Mouse (Mus musculus): ENCODE measurements around the gene Atp1a2. TPM values are rescaled to one million over a fixed set of nuclear protein-coding genes. Genes with fewer than 3 reads are reported as not detected.

The Atp1a2 gene
- polyA plus RNA-seq, 1 experiment from 2014 or later, result 17.6 TPM

DNA sequence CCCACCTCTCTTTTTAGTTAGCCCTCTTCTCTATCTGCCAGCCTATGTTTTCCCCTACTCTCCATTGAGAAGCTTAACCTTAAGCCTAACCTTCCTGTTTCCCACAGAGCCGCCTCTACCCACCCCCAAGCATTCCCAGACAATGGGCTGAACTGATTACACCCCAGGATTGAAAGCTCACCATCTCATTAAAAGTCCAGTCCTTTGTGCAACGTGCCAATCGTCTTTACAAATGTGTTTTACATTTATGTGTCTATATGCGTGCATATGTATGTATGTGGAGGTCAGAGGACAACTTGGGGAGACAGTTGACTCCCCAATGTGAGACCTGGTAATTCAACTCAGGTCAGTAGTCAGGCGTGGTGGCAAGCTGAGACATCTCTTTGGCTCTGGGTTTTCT is 25.4 kb upstream of the Atp1a2 start:
- Histone ChIP-seq H3K4me1 (peaks cover 57% of the 10 kb centered on the region), H3K36me3 (ENCODE audit: poor library complexity, severe bottlenecking) (peaks cover 41% of the 10 kb centered on the region), H3K9ac (peak overlapping the region; percentile 37), H3K27me3 (peaks cover 19% of the 10 kb centered on the region), H3K4me2 (no peak overlapping the region), H3K9me3 (replicated peaks) (no peaks in the 10 kb centered on the region), H3K27ac (peak overlapping the region; percentile 40), H3K4me3 (no peak overlapping the region)
- WGBS, result 11% methylated on average over 5 of the region's 5 CpGs
- no peak for ATAC-seq

DNA sequence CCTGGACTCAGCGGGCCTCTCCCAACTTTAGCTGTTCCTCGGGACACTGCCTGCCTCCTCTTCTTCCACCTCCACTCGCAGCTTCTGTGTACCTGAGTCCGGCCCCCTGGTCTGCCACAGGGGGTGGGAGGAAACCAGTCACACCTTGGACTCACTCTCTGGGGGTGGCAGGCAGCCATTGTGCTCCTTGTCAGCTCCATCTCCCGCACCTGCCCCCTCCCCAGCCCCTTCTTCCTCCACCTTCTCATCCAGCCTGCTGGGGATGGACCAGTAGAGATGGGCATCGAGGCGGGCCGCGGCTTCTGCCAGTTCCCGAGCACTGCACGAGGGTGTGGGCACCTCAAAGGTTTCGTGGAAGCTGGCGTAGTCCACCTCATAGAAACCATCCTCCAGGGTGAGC is 24.9 kb upstream of the Atp1a2 start:
- ATAC-seq, result no peak
- Histone ChIP-seq H3K27ac (0 out of 2 replicates have a peak overlapping the region, but pooled peaks have one; percentile 6), H3K9ac (peak overlapping the region; percentile 8; the same call in 1 of the 2 replicates), H3K27me3 (peaks cover 19% of the 10 kb centered on the region), H3K9me3 (replicated peaks) (no peaks in the 10 kb centered on the region), H3K4me1 (peaks cover 62% of the 10 kb centered on the region), H3K4me2 (no peak overlapping the region), H3K36me3 (ENCODE audit: poor library complexity, severe bottlenecking) (peaks cover 47% of the 10 kb centered on the region), H3K4me3 (no peak overlapping the region)
- whole genome bisulfite sequencing, result 50% methylated on average over 13 of the region's 13 CpGs

DNA sequence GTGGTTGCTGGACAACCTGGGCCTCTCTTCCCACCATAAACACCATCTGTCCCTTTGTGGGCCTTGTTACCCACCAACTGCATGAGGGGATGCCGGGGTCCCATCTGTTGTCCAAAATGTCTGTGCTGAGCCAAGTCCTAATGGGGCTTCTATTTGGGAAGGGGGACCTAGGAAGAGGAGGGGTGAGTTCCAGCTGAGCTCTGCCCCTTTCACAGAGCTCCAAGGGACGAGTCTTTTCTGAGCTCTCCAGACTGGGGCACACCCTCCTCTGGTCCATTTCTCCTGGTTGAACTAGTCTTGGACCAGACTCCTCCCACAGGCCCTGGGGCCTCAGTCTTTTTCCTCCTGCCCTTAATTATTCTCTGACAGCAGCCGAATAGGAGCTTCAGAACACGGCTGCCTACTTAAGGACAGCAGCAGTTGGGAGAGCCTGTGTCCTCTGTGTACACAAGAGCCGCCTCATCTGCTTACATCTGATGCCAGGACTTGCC is 22.1 kb upstream of the Atp1a2 start:
- Histone ChIP-seq H3K27ac (peak overlapping the region; percentile 89), H3K4me1 (peaks cover 87% of the 10 kb centered on the region), H3K4me3 (no peak overlapping the region), H3K27me3 (no peaks in the 10 kb centered on the region), H3K9ac (no peak overlapping the region), H3K9me3 (replicated peaks) (no peaks in the 10 kb centered on the region), H3K4me2 (no peak overlapping the region), H3K36me3 (ENCODE audit: poor library complexity, severe bottlenecking) (peaks cover 68% of the 10 kb centered on the region)
- 17% methylated on average over 5 of the region's 5 CpGs for WGBS
- peak; percentile 64 for ATAC-seq

GRCm38 (mm10) chr1:172319346-172319745 is 21.5 kb upstream of the Atp1a2 start:
- Histone ChIP-seq H3K27me3 (no peaks in the 10 kb centered on the region), H3K36me3 (ENCODE audit: poor library complexity, severe bottlenecking) (peaks cover 68% of the 10 kb centered on the region), H3K9me3 (replicated peaks) (no peaks in the 10 kb centered on the region), H3K9ac (peak overlapping the region; percentile 43; the same call in 1 of the 2 replicates), H3K4me1 (peaks cover 93% of the 10 kb centered on the region), H3K4me2 (no peak overlapping the region), H3K27ac (peak overlapping the region; percentile 89), H3K4me3 (no peak overlapping the region)
- ATAC-seq, result no peak
- 81% methylated on average over 7 of the region's 7 CpGs for WGBS

GRCm38 (mm10) chr1:172318424-172319035 is 20.7 kb upstream of the Atp1a2 start:
- peak overlapping the region; percentile 89 for H3K27ac ChIP-seq
- peaks cover 95% of the 10 kb centered on the region for H3K4me1 ChIP-seq
- 79% methylated on average over 19 of the region's 19 CpGs for WGBS
- peaks cover 68% of the 10 kb centered on the region for H3K36me3 ChIP-seq (ENCODE audit: poor library complexity, severe bottlenecking)
- peak overlapping the region; percentile 18 for H3K4me2 ChIP-seq
- no peaks in the 10 kb centered on the region for H3K27me3 ChIP-seq
- H3K9ac ChIP-seq, result peak overlapping the region; percentile 37; the same call in 1 of the 2 replicates
- no peaks in the 10 kb centered on the region for H3K9me3 ChIP-seq (replicated peaks)
- H3K4me3 ChIP-seq, result no peak overlapping the region
- no peak for ATAC-seq

GRCm38 (mm10) chr1:172317946-172318345 is 20.1 kb upstream of the Atp1a2 start:
- H3K27ac ChIP-seq, result peak overlapping the region; percentile 89
- peaks cover 68% of the 10 kb centered on the region for H3K36me3 ChIP-seq (ENCODE audit: poor library complexity, severe bottlenecking)
- H3K4me1 ChIP-seq, result peaks cover 95% of the 10 kb centered on the region
- H3K4me3 ChIP-seq, result no peak overlapping the region
- H3K27me3 ChIP-seq, result no peaks in the 10 kb centered on the region
- no peaks in the 10 kb centered on the region for H3K9me3 ChIP-seq (replicated peaks)
- H3K4me2 ChIP-seq, result peak overlapping the region; percentile 18
- H3K9ac ChIP-seq, result peak overlapping the region; percentile 37; the same call in 1 of the 2 replicates
- ATAC-seq, result no peak
- 59% methylated on average over 15 of the region's 15 CpGs for WGBS

GRCm38 (mm10) chr1:172317431-172317830 is 19.6 kb upstream of the Atp1a2 start:
- WGBS, result 64% methylated on average over 18 of the region's 18 CpGs
- Histone ChIP-seq H3K9me3 (replicated peaks) (no peaks in the 10 kb centered on the region), H3K4me3 (no peak overlapping the region), H3K4me2 (peak overlapping the region; percentile 18; the same call in 1 of the 2 replicates), H3K4me1 (peaks cover 94% of the 10 kb centered on the region), H3K27me3 (no peaks in the 10 kb centered on the region), H3K9ac (0 out of 2 replicates have a peak overlapping the region, but pooled peaks have one; percentile 37), H3K27ac (peak overlapping the region; percentile 89), H3K36me3 (ENCODE audit: poor library complexity, severe bottlenecking) (peaks cover 67% of the 10 kb centered on the region)
- no peak for ATAC-seq

DNA sequence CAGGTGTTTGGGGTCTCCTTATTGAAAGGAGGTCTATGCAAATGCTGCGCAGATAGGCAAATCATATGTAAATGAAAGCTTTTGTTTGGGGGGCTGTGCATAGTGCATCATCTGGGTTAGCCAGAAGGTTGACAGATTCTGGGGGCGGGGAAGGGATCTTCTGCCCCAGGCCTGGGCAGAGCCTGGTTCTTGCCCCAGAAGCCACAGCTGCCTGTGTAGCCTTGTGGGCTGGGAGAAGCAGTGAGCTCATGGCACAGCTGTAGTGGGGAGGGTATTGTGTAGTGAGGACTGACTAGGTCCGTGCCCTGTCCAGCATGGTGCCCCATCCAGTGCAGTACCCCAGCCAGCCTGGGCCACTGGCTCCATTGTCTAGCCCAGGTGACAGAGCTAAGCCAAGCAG is 17.0 kb upstream of the Atp1a2 start:
- Histone ChIP-seq H3K4me1 (peaks cover 94% of the 10 kb centered on the region), H3K9ac (peak overlapping the region; percentile 54)

DNA sequence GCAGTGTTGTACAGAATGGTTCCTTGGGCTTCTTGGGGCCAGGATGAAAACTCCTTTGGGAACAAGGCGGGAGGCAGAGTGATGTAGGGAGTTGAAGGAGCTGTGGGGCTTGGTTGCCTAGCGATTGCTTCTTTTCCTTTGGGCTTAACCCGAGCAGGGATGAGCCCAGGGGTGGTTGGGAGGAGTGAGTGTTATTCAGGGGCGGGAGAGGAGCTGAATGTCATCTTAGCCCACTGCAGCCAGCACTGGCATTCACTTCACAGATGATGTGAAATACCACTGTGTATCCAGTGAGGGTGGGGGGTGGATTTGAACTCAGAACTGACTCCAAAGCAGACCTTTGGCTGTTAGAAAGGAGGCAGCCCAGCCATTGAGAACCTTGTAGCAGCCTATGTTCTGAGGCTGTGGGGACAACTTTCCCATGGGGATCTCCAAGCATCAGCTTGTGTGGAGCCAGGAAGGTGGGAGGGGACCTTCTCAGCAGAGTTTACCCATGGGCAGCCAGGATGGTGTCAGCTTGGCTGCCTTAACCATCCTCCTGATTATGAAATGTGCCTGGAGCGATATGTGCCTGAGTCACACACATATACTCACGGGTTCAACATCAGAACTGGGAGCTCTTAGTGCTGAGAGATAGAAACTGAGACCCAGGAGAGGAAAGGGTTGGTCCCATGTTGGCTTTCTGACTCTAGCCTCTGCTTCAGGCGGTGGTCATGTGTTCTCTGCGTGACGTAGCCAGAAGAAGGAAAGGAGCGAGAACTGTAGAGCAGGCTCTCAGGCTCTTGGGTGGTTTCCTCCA is 15.9 kb upstream of the Atp1a2 start:
- Histone ChIP-seq H3K4me2 (peak overlapping the region; percentile 83), H3K4me3 (peak overlapping the region; percentile 68), H3K9me3 (replicated peaks) (no peaks in the 10 kb centered on the region), H3K4me1 (peaks cover 93% of the 10 kb centered on the region), H3K27me3 (no peaks in the 10 kb centered on the region), H3K9ac (peak overlapping the region; percentile 87), H3K27ac (peak overlapping the region; percentile 94), H3K36me3 (ENCODE audit: poor library complexity, severe bottlenecking) (peaks cover 32% of the 10 kb centered on the region)
- ATAC-seq, result no peak
- 57% methylated on average over 10 of the region's 10 CpGs for WGBS

More for the DNA sequence above, 17.0 kb upstream of the Atp1a2 start:
- peak; percentile 45 for ATAC-seq
- Histone ChIP-seq H3K4me3 (peak overlapping the region; percentile 68), H3K27ac (peak overlapping the region; percentile 94), H3K4me2 (peak overlapping the region; percentile 83), H3K27me3 (no peaks in the 10 kb centered on the region), H3K36me3 (ENCODE audit: poor library complexity, severe bottlenecking) (peaks cover 42% of the 10 kb centered on the region), H3K9me3 (replicated peaks) (no peaks in the 10 kb centered on the region)
- WGBS, result 25% methylated on average over 3 of the region's 3 CpGs

DNA sequence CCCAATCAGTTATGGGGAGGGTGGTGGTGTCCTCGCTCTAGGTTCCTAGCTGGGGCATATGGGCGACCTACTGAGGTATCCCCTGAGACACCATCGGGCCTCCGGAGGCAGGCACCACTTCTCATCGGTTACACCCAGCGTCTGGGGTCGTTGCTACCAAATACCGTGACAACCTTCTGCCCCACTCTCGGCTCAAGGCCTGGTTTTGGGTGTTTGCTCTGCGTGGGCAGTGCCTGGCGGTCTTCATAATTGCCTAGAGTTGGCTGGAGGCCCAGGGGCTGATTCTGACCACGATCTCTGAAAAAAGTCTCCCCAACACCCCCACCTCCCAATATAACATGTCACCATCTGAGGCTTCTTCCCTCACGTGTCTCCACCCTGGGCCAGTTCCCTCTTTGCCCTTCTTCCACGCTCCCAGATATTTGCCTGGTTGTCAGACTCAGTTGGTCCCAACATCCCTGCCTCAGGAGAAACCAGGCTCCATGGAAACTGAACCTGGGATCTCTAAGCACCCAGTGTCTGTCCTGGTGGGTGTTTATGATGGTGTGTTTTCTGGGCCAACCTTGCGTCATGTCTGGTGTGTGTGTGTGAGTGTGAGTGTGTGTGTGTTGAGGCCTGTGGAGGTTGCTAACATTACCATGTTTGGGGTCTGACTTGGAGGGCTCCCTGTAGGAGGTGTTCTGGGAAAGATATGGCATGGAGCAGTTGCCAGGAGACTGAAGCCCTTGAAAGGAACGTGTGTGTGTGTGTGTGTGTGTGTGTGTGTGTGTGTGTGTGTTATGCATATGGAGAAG is 15.1 kb upstream of the Atp1a2 start:
- Histone ChIP-seq H3K9me3 (replicated peaks) (no peaks in the 10 kb centered on the region), H3K4me2 (peak overlapping the region; percentile 83), H3K27me3 (no peaks in the 10 kb centered on the region), H3K4me1 (peaks cover 91% of the 10 kb centered on the region), H3K4me3 (peak overlapping the region; percentile 68), H3K27ac (peak overlapping the region; percentile 94), H3K36me3 (ENCODE audit: poor library complexity, severe bottlenecking) (peaks cover 23% of the 10 kb centered on the region), H3K9ac (peak overlapping the region; percentile 87)
- ATAC-seq, result no peak
- 7% methylated on average over 16 of the region's 16 CpGs for WGBS

DNA sequence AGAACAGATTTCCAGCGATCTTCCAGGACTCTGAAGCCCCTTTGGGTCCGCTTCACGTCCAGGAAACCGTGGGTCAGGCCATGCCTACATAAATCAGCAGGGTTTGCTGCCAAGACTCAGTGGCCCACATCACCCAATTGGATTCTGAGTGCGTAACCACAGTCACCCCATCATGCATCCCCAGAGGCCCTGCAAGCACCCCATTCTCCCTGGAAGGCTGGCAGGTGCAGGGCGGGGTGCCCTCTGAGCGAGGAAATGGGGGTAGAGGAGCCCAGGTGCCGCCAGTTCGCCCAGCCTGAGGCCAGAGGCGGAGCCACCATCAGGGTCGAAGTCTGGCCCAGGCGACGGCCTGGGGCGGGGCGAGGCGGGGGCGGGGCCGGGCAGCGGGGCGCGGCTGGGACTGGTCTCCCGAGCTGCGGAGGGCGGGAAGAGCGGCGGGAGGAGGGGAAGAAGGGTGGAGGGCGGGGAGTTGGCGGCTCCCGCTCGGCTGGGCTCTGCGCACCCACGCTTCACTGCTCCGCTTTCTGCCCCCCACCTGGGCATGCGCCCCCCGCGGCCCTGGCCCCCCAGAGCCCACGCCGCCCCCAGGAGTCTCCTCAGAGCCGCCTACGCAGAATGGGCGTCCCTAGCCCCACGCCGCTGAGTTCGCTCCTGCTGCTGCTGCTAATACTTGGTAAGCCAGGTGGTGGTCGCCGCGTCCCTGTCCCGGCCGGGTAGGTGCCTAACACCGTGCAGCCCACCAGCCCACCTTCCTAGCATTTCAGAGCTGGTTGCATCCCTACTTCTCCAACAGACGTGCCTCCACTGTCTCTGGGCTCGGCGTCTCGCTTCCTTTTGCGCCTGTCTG is 14.3 kb upstream of the Atp1a2 start:
- peak overlapping the region; percentile 94 for H3K27ac ChIP-seq
- peak overlapping the region; percentile 87 for H3K9ac ChIP-seq
- ATAC-seq, result peak; percentile 65
- peak overlapping the region; percentile 68 for H3K4me3 ChIP-seq
- under 1% methylated on average over 32 of the region's 55 CpGs for WGBS
- H3K4me2 ChIP-seq, result peak overlapping the region; percentile 83
- peaks cover 88% of the 10 kb centered on the region for H3K4me1 ChIP-seq
- no peaks in the 10 kb centered on the region for H3K27me3 ChIP-seq
- H3K36me3 ChIP-seq (ENCODE audit: poor library complexity, severe bottlenecking), result peaks cover 15% of the 10 kb centered on the region
- H3K9me3 ChIP-seq (replicated peaks), result no peaks in the 10 kb centered on the region

All from forebrain, embryonic 13.5 days (tissue).